Mouse (Mus musculus): ENCODE results near the gene Rdh11. TPM values are rescaled to one million over a fixed set of nuclear protein-coding genes. Genes with fewer than 3 reads are reported as not detected.

The Rdh11 gene
- total RNA-seq (2021) (1 to 10 TPM; 2.3 to 3.2 TPM), polyA plus RNA-seq (2012; rRNA removed) (1.6 and 4.2 TPM in 2 replicates)
- long read RNA-seq = 0 reads

DNA sequence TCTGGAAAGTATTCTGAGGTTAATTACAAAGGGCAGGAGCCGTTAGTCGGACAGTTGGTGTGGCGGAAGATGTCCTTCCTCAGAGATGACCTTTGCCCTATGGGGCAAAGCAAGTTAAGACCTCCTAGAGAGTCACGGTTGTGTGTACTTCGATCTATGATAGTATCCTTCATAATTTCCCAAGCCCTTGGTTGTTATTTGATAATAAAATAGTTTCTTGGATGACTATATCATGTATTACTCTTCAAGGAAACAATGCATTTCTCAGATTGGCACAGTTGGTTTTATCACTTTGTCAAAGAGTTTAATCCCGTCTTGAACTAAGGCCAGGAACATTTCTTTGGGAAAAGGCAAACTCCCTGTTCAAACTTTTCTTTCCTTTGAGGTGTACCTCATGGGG lies at the start of gene Rdh11:
Gene Rdh11, minus strand, starts transcription at position 101 of the 400 bp plus-strand sequence.
- no peaks in the 10 kb centered on the region; the same call in 1 of the 2 replicates for H3K36me3 ChIP-seq (ENCODE audit: control insufficient read depth, insufficient read depth, low read length)
- H3K4me1 ChIP-seq (ENCODE audit: control insufficient read depth, insufficient read depth, low read length) = peaks cover 3% of the 10 kb centered on the region
- no peak for DNase-seq
- no peak within 1 kb of the TSS for H3K27ac ChIP-seq
- intact Hi-C loops (cut with DNase I) = loop anchor here (5.0 kb wide), 1 partner anchor 70 kb away; no protein-coding TSS in a partner anchor
- peak within 1 kb of the TSS; percentile 64 for H3K9ac ChIP-seq (ENCODE audit: low read depth, low read length)
- WGBS = 61% methylated on average over 6 of the region's 6 CpGs
- no peak for TF ChIP-seq POLR2A (IDR thresholded peaks at IDR 0.05; ENCODE audit: insufficient read depth, low read depth, low read length)
- TF ChIP-seq CTCF (IDR thresholded peaks at IDR 0.05) = no peak
- TF ChIP-seq EP300 (IDR thresholded peaks at IDR 0.05; ENCODE audit: insufficient read depth, low read depth, low read length) = no peak
- H3K4me3 ChIP-seq = peak within 1 kb of the TSS; percentile 63
- H3K27me3 ChIP-seq (ENCODE audit: control insufficient read depth, insufficient read depth, low read length) = no peaks in the 10 kb centered on the region
- no peaks in the 10 kb centered on the region for H3K79me2 ChIP-seq (replicated peaks; ENCODE audit: control insufficient read depth, insufficient read depth, low read length)

DNA sequence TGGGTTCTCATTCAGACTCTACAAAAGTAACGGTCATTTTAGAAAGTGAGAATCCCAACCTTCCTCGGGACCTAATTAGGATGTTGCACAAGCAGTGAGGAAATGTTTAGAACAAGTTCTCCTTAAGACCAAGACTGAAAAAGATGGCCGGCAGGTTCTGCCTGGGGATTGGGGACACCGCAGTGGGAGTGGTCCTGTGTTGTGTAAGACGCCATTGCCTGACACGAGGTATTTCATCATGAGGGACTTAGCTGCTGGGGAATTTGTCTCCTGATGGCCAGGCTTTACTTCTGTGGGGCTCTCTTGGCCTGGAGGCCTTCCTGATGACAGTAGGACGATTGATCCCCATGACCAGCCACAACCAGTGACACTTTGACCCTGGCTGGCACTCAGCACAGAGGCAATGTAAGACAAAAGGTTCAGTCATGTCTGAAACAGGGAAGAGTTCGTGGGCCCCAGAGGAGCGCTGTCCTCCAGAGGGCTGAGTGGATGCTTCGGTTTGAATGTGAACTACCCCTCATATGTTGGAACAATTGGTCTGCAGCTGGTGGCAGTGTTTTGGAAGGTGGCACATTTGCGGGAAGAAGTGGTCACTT lies 43.5 kb upstream of the Rdh11 start:
- Histone ChIP-seq H3K27ac (no peak overlapping the region), H3K4me1 (ENCODE audit: control insufficient read depth, insufficient read depth, low read length) (no peaks in the 10 kb centered on the region), H3K79me2 (replicated peaks; ENCODE audit: control insufficient read depth, insufficient read depth, low read length) (no peaks in the 10 kb centered on the region), H3K9ac (ENCODE audit: low read depth, low read length) (no peak overlapping the region), H3K4me3 (no peak overlapping the region), H3K36me3 (ENCODE audit: control insufficient read depth, insufficient read depth, low read length) (no peaks in the 10 kb centered on the region), H3K27me3 (ENCODE audit: control insufficient read depth, insufficient read depth, low read length) (no peaks in the 10 kb centered on the region)
- TF ChIP-seq POLR2A (IDR thresholded peaks at IDR 0.05; ENCODE audit: insufficient read depth, low read depth, low read length) (no peak), CTCF (IDR thresholded peaks at IDR 0.05) (no peak), EP300 (IDR thresholded peaks at IDR 0.05; ENCODE audit: insufficient read depth, low read depth, low read length) (no peak)
- no peak for DNase-seq
- intact Hi-C loops (cut with DNase I) = no loop called here
- 89% methylated on average over 11 of the region's 11 CpGs for WGBS

DNA sequence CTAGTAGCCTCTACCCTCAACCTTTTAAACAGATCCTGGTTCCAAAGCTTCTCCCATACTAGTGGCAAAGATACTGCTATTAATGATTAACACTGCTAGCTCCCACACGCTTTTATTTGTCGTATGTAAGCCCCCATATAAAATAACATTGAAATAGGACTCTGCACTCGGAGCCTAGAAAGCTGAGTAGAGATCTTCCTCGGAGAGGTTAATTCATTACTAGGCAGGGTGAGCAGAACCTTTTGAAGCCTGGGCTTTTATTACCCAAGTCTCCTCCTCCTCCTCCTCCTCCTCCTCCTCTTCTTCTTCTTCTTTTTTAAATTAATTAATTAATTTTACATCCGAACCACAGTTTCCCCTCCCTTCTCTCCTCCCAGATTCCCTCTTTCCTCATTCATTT lies 25.4 kb upstream of the Rdh11 start:
- H3K9ac ChIP-seq (ENCODE audit: low read depth, low read length) = no peak overlapping the region
- no peaks in the 10 kb centered on the region for H3K4me1 ChIP-seq (ENCODE audit: control insufficient read depth, insufficient read depth, low read length)
- no peak overlapping the region for H3K27ac ChIP-seq
- no peaks in the 10 kb centered on the region for H3K36me3 ChIP-seq (ENCODE audit: control insufficient read depth, insufficient read depth, low read length)
- 69% methylated on average over 5 of the region's 5 CpGs for WGBS
- no peaks in the 10 kb centered on the region for H3K79me2 ChIP-seq (replicated peaks; ENCODE audit: control insufficient read depth, insufficient read depth, low read length)
- DNase-seq = no peak
- intact Hi-C loops (cut with DNase I) = no loop called here
- H3K27me3 ChIP-seq (ENCODE audit: control insufficient read depth, insufficient read depth, low read length) = no peaks in the 10 kb centered on the region
- no peak overlapping the region for H3K4me3 ChIP-seq
- TF ChIP-seq CTCF (IDR thresholded peaks at IDR 0.05) (no peak), EP300 (IDR thresholded peaks at IDR 0.05; ENCODE audit: insufficient read depth, low read depth, low read length) (no peak), POLR2A (IDR thresholded peaks at IDR 0.05; ENCODE audit: insufficient read depth, low read depth, low read length) (no peak)

DNA sequence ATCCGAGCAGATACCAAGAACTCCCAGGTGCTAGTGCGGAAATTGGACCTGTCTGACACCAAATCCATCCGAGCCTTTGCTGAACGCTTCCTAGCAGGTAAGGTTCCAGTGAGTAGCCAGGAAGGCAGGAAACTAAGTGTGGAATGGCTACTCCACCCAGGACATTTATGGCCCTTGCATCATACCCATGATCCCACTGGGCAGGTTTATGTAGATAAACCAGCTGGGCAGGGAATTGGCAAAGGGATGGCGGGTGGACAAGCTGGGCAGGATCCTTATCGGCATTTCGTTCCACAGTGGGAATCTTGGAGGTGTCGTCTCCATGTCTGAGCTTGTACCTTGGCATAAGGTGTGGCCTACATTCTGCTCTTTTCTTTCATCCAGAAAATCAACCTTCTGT lies 19.4 kb upstream of the Rdh11 start:
- no peak for DNase-seq
- Histone ChIP-seq H3K27ac (no peak overlapping the region), H3K36me3 (ENCODE audit: control insufficient read depth, insufficient read depth, low read length) (no peaks in the 10 kb centered on the region), H3K4me3 (no peak overlapping the region), H3K79me2 (replicated peaks; ENCODE audit: control insufficient read depth, insufficient read depth, low read length) (no peaks in the 10 kb centered on the region), H3K27me3 (ENCODE audit: control insufficient read depth, insufficient read depth, low read length) (no peaks in the 10 kb centered on the region), H3K9ac (ENCODE audit: low read depth, low read length) (no peak overlapping the region), H3K4me1 (ENCODE audit: control insufficient read depth, insufficient read depth, low read length) (no peaks in the 10 kb centered on the region; the same call in 1 of the 2 replicates)
- intact Hi-C loops (cut with DNase I) = no loop called here
- TF ChIP-seq EP300 (IDR thresholded peaks at IDR 0.05; ENCODE audit: insufficient read depth, low read depth, low read length) = no peak
- TF ChIP-seq POLR2A (IDR thresholded peaks at IDR 0.05; ENCODE audit: insufficient read depth, low read depth, low read length) = no peak
- TF ChIP-seq CTCF (IDR thresholded peaks at IDR 0.05) = no peak
- 88% methylated on average over 8 of the region's 8 CpGs for WGBS

DNA sequence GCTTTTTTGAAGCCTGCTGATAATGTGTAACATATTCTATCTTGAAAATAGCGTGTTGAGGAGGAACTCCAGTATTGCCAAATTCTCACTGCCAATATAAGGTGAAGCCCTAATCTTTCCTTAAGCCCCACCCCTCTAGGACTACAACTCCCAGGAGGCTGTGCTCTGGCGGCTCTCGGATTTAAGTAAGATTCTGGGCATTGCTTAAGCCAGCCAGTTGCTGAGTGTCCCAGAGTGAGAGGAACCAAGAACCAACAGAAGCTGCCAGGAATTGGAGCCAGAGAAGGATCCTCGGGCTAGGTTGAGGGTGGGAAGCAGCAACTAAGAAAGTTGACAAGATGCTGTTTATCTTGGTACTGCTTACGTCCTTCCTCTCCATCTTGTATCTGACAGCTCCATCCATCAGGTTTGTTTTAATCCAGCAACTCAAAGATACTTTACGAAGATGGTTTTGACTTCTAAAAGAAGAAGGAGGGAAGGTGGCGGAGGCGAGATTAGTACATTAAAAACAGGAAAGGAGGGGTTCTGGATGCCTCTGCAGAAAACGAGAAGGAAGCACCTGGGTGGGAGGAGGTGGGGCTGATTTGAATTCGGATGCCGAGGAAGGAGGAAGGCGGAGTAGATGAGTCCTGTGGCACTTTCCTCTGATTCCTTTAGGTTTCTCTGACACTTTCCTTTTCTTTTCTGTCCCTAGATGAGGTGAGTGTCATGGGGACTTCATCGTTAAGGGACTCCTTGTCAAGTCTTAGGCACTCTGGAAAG lies 16.8 kb upstream of the Rdh11 start, which contains the start of gene Rdh12:
Gene Rdh12, plus strand, starts transcription at position 212 of the 762 bp plus-strand sequence.
- TF ChIP-seq POLR2A (IDR thresholded peaks at IDR 0.05; ENCODE audit: insufficient read depth, low read depth, low read length) (no peak), EP300 (IDR thresholded peaks at IDR 0.05; ENCODE audit: insufficient read depth, low read depth, low read length) (no peak), CTCF (IDR thresholded peaks at IDR 0.05) (no peak)
- intact Hi-C loops (cut with DNase I) = no loop called here
- 5% methylated on average over 13 of the region's 13 CpGs for WGBS
- peak within 1 kb of the TSS; percentile 27; the same call in 1 of the 2 replicates for H3K4me3 ChIP-seq
- no peaks in the 10 kb centered on the region; the same call in 1 of the 2 replicates for H3K4me1 ChIP-seq (ENCODE audit: control insufficient read depth, insufficient read depth, low read length)
- H3K36me3 ChIP-seq (ENCODE audit: control insufficient read depth, insufficient read depth, low read length) = no peaks in the 10 kb centered on the region
- no peak within 1 kb of the TSS for H3K27ac ChIP-seq
- no peaks in the 10 kb centered on the region for H3K79me2 ChIP-seq (replicated peaks; ENCODE audit: control insufficient read depth, insufficient read depth, low read length)
- H3K27me3 ChIP-seq (ENCODE audit: control insufficient read depth, insufficient read depth, low read length) = no peaks in the 10 kb centered on the region
- H3K9ac ChIP-seq (ENCODE audit: low read depth, low read length) = no peak within 1 kb of the TSS
- peak; percentile 33 to 42 for DNase-seq

DNA sequence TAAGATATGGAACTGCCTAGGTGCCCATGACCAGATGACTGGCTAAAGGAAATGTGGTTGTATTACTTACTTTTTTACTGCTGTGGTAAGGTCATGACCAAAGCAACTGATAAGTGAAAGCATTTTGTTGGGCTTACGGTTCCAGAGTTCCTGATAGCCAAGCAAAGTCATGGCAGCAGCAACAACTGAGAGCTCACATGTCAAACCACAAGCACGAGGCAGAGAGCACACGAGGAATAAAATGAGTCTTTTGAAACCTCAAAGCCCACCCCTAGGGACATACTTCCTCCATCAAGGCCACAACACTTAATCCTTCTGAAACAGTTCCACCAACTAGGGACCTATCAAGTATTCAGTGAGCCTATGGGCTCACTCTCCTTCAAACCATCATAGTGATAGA lies 9.8 kb upstream of the Rdh11 start:
- no peak for TF ChIP-seq CTCF (IDR thresholded peaks at IDR 0.05)
- Histone ChIP-seq H3K9ac (ENCODE audit: low read depth, low read length) (no peak overlapping the region), H3K36me3 (ENCODE audit: control insufficient read depth, insufficient read depth, low read length) (no peaks in the 10 kb centered on the region), H3K4me1 (ENCODE audit: control insufficient read depth, insufficient read depth, low read length) (no peaks in the 10 kb centered on the region), H3K27ac (no peak overlapping the region), H3K79me2 (replicated peaks; ENCODE audit: control insufficient read depth, insufficient read depth, low read length) (no peaks in the 10 kb centered on the region), H3K27me3 (ENCODE audit: control insufficient read depth, insufficient read depth, low read length) (no peaks in the 10 kb centered on the region), H3K4me3 (no peak overlapping the region)
- 45% methylated on average over 3 of the region's 3 CpGs for WGBS
- DNase-seq = no peak
- intact Hi-C loops (cut with DNase I) = no loop called here

Data from heart, adult 2 months (tissue).